Mouse (Mus musculus) layer of hippocampus, adult 8-10 months (tissue): ENCODE results near the gene Polr3gl. TPM values are rescaled to one million over a fixed set of nuclear protein-coding genes. Genes with fewer than 3 reads are reported as not detected.

Experiments used
- DNase-seq, 2 experiments: peaks; one replicate each; pipeline ENCODE4 v3.0.0; 2022; ENCODE audit warnings: low spot score in 2 of 2
- total RNA-seq, 4 experiments: library from RNA; stranded (reverse); gene quantifications; 2 replicates each; pipeline ENCODE4 v1.2.4; 2022

Polr3gl gene
- total RNA-seq, 4 experiments from 2014 or later, result 30.1 to 38.6 (median 32.5) TPM

GRCm38 (mm10) chr3:96528506-96528905 lies 65.5 kb downstream of the Polr3gl start:
- DNase-seq, result no peak

Other genes starting within 250 kb of the Polr3gl start
- gene BC107364, start 141.9 kb downstream of the Polr3gl start, total RNA-seq, result not detected
- gene Hfe2, start 69.0 kb downstream of the Polr3gl start, total RNA-seq, result under 1 TPM in 2 of 4 experiments, not detected in 2; 0.16 to 0.22 TPM
- gene Txnip, start 36.2 kb downstream of the Polr3gl start, total RNA-seq, result 10 to 100 TPM; 23.9 to 39.1 (median 31.6) TPM
- not detected for gene Gm16253, start 17.2 kb downstream of the Polr3gl start, total RNA-seq
- gene Ankrd34a, start 2.5 kb upstream of the Polr3gl start, total RNA-seq, result 10 to 100 TPM; 49.5 to 56.2 (median 52.6) TPM
- gene Lix1l, start 7.0 kb upstream of the Polr3gl start, total RNA-seq, result 10 to 100 TPM; 29.9 to 34.2 (median 31.4) TPM
- 10 to 100 TPM; 45.5 to 61.5 (median 48.7) TPM for gene Rbm8a, start 35.8 kb upstream of the Polr3gl start, total RNA-seq
- 10 to 100 TPM; 53.5 to 66.1 (median 58.1) TPM for gene Pex11b, start 41.2 kb upstream of the Polr3gl start, total RNA-seq
- 1 to 10 TPM in 1 of 4 experiments, under 1 TPM in 3; 0.36 to 1.1 (median 0.66) TPM for gene Gm42957, start 41.3 kb upstream of the Polr3gl start, total RNA-seq
- 1 to 10 TPM; 1.5 to 4.0 (median 3.2) TPM for gene Itga10, start 51.4 kb upstream of the Polr3gl start, total RNA-seq
- 1 to 10 TPM; 5.9 to 8.7 (median 6.7) TPM for gene Ankrd35, start 76.0 kb upstream of the Polr3gl start, total RNA-seq
- gene Pias3, start 102.2 kb upstream of the Polr3gl start, total RNA-seq, result 10 to 100 TPM; 30.3 to 37.7 (median 34.3) TPM
- 10 to 100 TPM; 12.6 to 18.6 (median 14.5) TPM for gene Nudt17, start 114.4 kb upstream of the Polr3gl start, total RNA-seq
- 10 to 100 TPM; 23.0 to 25.4 (median 25.0) TPM for gene Polr3c, start 133.4 kb upstream of the Polr3gl start, total RNA-seq
- 10 to 100 TPM; 58.6 to 61.8 (median 60.4) TPM for gene Rnf115, start 133.5 kb upstream of the Polr3gl start, total RNA-seq
- under 1 TPM in 2 of 4 experiments, not detected in 2; 0.25 to 0.26 TPM for gene Pdzk1, start 235.1 kb upstream of the Polr3gl start, total RNA-seq
- gene Cd160, start 235.2 kb upstream of the Polr3gl start, total RNA-seq, result not detected